Mouse (Mus musculus): ENCODE data around the gene Scgb2b24.

Scgb2b24 gene

DNA sequence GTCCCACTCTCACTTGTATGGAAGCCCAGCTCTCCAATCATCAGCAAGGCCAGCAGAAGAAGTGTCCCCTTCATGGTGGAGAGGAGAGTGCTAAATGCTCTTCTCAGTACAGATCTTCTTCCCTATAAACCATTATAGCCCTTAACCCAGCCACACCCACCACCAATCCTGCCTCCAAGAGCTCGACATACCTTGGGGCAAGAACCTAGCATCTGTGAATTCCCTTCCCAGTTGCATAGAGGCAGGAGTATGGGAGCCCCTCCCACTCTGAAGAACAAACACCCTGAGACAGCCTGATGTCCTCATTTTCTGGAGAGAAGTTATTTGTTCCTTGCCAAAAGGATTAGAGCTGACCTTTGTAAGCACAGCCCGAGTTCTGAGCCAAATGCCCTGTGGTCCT is at the start of gene Scgb2b24:
TSS of gene Scgb2b24 (minus strand) at position 101 of the 400 bp plus-strand sequence.
- no peak for DNase-seq (ENCODE audit: low spot score in 2 of 2)

GRCm38 (mm10) chr7:33743499-33743898 is 4.4 kb upstream of the Scgb2b24 start, which contains the start of gene Scgb1b24:
Scgb1b24 (plus strand) TSS chr7:33743799.
- DNase-seq (ENCODE audit: low spot score in 2 of 2) = no peak

DNA sequence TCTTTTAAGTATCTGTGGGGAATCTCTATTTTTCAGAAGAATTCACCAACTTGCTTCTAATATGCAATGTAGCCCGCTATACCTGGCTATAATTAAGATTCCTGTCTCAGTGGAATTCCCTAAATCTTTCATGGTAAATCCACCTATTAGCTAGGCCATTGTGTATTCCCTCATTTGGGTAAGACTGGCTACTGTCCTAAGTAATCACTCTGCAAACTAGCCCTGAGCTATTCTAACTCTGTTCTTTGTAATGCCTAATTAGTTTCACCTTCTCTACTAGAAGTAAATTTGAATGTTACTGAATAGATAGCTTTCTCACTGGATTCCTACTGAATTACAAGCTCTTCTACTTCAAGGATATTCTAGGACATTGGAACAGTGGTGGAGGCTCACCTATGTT is 49.2 kb downstream of the Scgb2b24 start:
- no peak for DNase-seq (ENCODE audit: low spot score in 2 of 2)
